Mouse (Mus musculus) forelimb bud, embryonic 11.5 days (tissue): ENCODE data around the gene Smok2a.
"Not testable (repeated sequence)": the region's sequence is repeated elsewhere in the genome, so short reads cannot be mapped to it uniquely, and the experiment has no call there.

Experiments used
- DNase-seq: peaks from one replicate; pipeline ENCODE4 v3.0.0-alpha.2; 2012; ENCODE audit warnings: low read depth, low spot score

Smok2a gene

DNA sequence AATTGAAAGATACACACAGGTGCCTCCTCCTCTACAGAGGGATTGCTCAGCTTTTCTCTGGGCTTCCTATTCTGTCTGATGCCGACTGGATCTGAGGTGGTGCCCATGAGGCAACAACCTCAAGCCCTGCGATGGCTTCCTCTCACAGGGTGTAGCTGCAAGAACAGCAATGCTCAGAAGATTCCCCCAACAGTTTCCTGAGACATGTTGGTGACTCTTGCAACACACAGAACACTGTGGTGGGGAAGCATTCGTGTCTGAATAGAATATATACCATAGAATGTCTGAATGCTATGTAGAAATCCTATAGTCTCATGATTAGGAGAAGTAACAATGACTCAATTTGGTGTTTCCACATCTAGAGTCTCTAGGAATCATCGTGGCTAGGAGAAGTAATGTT is 6.8 kb upstream of the Smok2a start:
- no peak for DNase-seq

GRCm38 (mm10) chr17:13215595-13215994 is 5.4 kb upstream of the Smok2a start:
- DNase-seq, result no peak

- not testable (repeated sequence) for DNase-seq
These were observed 933 bp downstream of the Smok2a start for GRCm38 (mm10) chr17:13221921-13222320.

GRCm38 (mm10) chr17:13229957-13230356 is 9.0 kb downstream of the Smok2a start, which contains the start of gene Smok2b:
Gene Smok2b, plus strand, starts transcription at chr17:13230257.
- DNase-seq, result not testable (repeated sequence)

DNA sequence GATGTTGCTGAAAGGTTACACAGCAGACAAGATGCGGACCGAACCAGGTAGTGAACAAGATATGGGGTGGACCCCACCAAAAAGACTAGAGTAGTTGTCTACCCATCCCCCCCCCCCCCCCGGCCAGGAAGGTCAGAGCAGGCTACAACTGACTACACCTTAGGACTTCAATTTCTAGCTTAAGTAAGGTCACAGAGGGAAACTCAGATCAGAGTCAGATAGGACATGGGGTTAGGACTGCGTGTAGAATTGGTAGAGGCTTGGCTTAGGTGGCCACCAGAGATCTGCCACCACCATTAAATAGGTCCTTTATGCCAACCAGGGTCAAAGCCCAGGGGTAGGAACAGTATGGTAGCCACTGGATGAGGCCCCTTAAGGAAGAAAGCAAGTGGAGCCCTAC is 18.5 kb downstream of the Smok2a start:
- DNase-seq, result not testable (repeated sequence)

DNA sequence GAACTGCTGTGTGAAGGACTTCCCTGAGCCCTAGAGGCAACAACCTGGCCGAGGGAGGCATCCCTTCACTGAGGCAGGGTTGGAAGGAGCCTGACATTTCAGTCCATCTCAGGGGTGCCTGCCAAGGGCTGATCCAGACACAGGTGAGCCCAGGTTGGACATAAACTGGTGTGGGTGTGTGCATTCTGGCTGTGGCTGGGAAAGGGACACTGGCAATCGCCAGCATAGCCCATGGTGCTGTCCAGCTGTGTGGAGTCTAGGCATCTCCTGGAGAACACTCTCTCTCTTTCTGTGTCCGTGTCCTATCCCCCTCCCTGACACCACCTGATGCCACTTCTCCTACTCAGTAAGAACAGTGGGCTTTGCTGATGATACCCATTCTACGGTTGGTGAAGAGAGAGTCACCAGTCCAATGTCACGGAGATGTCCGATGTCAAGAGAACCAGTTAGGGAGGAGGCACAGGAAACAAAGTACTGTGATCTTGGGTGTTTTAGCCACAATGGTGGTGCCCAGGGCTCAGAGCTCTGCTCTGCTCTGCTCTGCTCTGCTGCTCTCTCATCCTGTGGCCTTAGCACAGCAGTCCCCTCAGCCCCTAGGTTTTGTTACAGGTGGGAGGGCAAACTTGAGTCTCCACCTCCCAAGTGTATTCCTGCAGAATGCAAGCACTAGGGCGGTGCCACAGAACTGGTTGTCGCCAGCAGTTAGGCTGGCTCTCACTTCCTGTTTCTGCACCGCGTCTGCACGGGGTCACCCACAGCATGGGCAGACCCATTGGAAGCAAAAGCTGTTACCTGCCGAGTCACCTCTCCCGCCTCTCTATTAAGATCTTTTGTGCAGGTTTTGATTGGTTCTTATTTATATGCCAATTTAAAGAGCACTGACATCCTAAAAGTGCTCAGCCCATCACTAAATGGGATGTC is 20.1 kb downstream of the Smok2a start:
- DNase-seq, result not testable (repeated sequence)

DNA sequence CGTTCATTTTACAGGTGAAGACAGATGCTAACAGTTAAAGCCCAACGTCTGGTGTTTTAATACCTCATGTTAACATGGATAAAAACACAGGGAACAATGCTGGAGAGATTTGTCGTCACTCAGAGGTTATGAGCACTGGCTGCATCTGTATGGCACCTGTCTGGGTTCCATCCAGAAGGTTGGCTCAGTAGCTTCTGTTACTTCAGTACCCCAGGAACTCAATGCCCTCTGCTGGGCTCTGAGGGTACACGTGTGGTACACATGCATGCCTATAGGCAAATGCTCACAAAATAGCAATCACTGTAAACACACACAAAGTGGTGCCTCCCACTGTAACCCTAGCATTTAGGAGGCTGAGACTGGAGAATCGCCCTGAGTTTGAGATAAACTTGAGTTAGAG is 33.8 kb downstream of the Smok2a start:
- not testable (repeated sequence) for DNase-seq
